Mouse (Mus musculus): ENCODE results near the gene Fgfr2.
A peak's percentile ranks its signal among the peaks of the same experiment; 100 is the strongest.

DNA sequence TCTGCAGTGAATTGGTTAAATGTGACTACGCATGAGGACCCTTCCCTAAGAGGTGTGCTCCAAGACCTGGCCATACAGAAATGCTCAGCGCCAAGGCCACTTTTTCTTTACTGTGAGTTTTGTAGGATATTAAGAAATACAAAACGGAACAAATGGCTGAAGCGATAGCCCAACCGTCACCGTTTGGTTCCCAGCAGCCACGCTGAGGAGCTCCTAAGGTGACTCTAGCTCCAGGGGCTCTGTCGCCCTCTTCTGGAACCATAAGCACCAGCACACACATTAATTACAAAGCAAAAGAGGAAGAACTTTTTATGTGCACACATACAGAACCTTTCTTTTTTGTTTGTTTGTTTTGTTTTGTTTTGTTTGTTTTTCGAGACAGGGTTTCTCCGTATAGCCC is 225.9 kb downstream of the Fgfr2 start:
- TF ChIP-seq CTCF (IDR thresholded peaks at IDR 0.05; ENCODE audit: borderline replicate concordance, extremely low read depth, insufficient read depth, insufficient read length) (peak; percentile 20; the same call in 1 of the 2 replicates), POLR2A (IDR thresholded peaks at IDR 0.05; ENCODE audit: borderline replicate concordance, extremely low read depth, insufficient read depth, insufficient read length, poor library complexity, severe bottlenecking) (no peak)

Data from brain, embryonic 14.5 days (tissue).